In the genomic region with DNA sequence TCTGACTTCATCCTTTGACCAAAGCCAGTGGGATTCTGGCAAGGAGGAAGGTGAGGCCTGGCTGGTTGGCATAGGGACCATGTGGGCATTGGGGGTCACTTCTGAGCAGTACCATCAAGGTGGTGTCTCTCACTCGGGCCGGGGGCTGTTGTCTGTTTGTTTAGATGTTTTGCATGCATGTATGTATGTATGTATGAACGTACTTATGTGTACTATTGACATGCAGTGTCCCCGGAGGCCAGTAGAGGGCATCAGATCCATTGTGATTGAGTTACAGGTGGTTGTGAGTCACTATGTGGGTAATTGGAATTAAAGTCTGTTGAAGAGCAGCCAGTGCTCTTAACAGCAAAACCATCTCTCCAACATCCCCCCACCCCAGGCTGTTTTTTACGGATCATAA, we compare ENCODE assay signal across 8 mouse cellular contexts. TPM values are rescaled to one million over a fixed set of nuclear protein-coding genes. Genes with fewer than 3 reads are reported as not detected.
DNase-seq lines count a peak whose midpoint lies in the region; ATAC-seq and TF ChIP-seq lines count a peak whose summit lies in the region.

No protein-coding gene starts in this region.

- DNase-seq in heart, adult 2 months = peak; percentile 64 to 79
- DNase-seq in adipocyte (ENCODE audit: low spot score) = peak; percentile 75
- peak; percentile 93 for DNase-seq in embryo, embryonic 10 days (ENCODE audit: low spot score)
- peak; percentile 59 to 76 for DNase-seq in layer of hippocampus, adult 2 months (ENCODE audit: low spot score in 2 of 2)
- DNase-seq in lung, postnatal 10 days = peak; percentile 80
- DNase-seq in spleen, postnatal 10 days (ENCODE audit: low spot score in 2 of 2) = peak; percentile 55 to 85

- no peak for TF ChIP-seq POLR2A in heart, adult 2 months (IDR thresholded peaks at IDR 0.05; ENCODE audit: insufficient read depth, low read depth, low read length)

- TF ChIP-seq CTCF in heart, adult 2 months (IDR thresholded peaks at IDR 0.05) = peak; percentile 90
- TF ChIP-seq CTCF in layer of hippocampus, adult 2 months (conservative IDR thresholded peaks at IDR 0.05) = peak; percentile 88

- no peak overlapping the region for H3K4me2 ChIP-seq in heart, embryonic 11.5 days

- H3K36me3 ChIP-seq in heart, adult 2 months (ENCODE audit: control insufficient read depth, insufficient read depth, low read length) = no peaks in the 10 kb centered on the region
- no peaks in the 10 kb centered on the region for H3K36me3 ChIP-seq in heart, embryonic 11.5 days (ENCODE audit: control insufficient read depth, insufficient read depth, low read length)

- H3K79me2 ChIP-seq in heart, adult 2 months (replicated peaks; ENCODE audit: control insufficient read depth, insufficient read depth, low read length) = no peaks in the 10 kb centered on the region

- 4% methylated on average over 5 of the region's 5 CpGs for WGBS in heart, adult 2 months
- WGBS in heart, embryonic 11.5 days (ENCODE audit: insufficient replicate concordance) = 4% methylated on average over 5 of the region's 5 CpGs

- H3K4me1 ChIP-seq in heart, adult 2 months (ENCODE audit: control insufficient read depth, insufficient read depth, low read length) = no peaks in the 10 kb centered on the region
- peaks cover 8% of the 10 kb centered on the region; the same call in 1 of the 2 replicates for H3K4me1 ChIP-seq in heart, embryonic 11.5 days (ENCODE audit: control insufficient read depth, insufficient read depth, low read length)

- no peak for TF ChIP-seq EP300 in heart, adult 2 months (IDR thresholded peaks at IDR 0.05; ENCODE audit: insufficient read depth, low read depth, low read length)

- intact Hi-C loops in heart, adult 2 months (cut with DNase I) = loop anchor here (1.0 kb wide), 2 partner anchors 24 to 65 kb away; no protein-coding TSS in a partner anchor

- H3K9me3 ChIP-seq in heart, embryonic 11.5 days (replicated peaks; ENCODE audit: control insufficient read depth, low read length) = no peaks in the 10 kb centered on the region

- H3K27me3 ChIP-seq in heart, adult 2 months (ENCODE audit: control insufficient read depth, insufficient read depth, low read length) = no peaks in the 10 kb centered on the region
- H3K27me3 ChIP-seq in heart, embryonic 11.5 days (ENCODE audit: control insufficient read depth, insufficient read depth, low read length) = no peaks in the 10 kb centered on the region

- H3K4me3 ChIP-seq in heart, adult 2 months = no peak overlapping the region
- no peak overlapping the region for H3K4me3 ChIP-seq in heart, embryonic 11.5 days (ENCODE audit: low read depth, low read length)
- H3K4me3 ChIP-seq in layer of hippocampus, adult 2 months = no peak overlapping the region

- H3K9ac ChIP-seq in heart, adult 2 months (ENCODE audit: low read depth, low read length) = no peak overlapping the region
- H3K9ac ChIP-seq in heart, embryonic 11.5 days (ENCODE audit: low read depth, low read length) = no peak overlapping the region

- no peak overlapping the region for H3K27ac ChIP-seq in heart, adult 2 months
- H3K27ac ChIP-seq in heart, embryonic 11.5 days (ENCODE audit: low read depth, low read length) = no peak overlapping the region
- no peak overlapping the region for H3K27ac ChIP-seq in layer of hippocampus, adult 2 months

- ATAC-seq in heart, embryonic 11.5 days (replicated peaks; ENCODE audit: insufficient number of reproducible peaks, low FRiP score, low TSS enrichment) = no peak
- ATAC-seq in granulocyte monocyte progenitor cell, adult 5-6 weeks (replicated peaks; ENCODE audit: poor library complexity, severe bottlenecking) = peak; percentile 84

RNA-seq across cellular contexts. Expression of a gene that starts 15.7 kb away (rescaled TPM):
- 1 to 10 TPM; 5.5 to 5.7 TPM for total RNA-seq in heart, adult 2 months (2021)
- polyA plus RNA-seq in heart, adult 2 months (2012; rRNA removed) = 10.6 and 11.1 TPM in 2 replicates
- polyA plus RNA-seq in heart, embryonic 11.5 days (2014; fragmentation: Nextera tagmentation; extraction: Ambion mirVana) = 6.1 and 6.5 TPM in 2 replicates
- 4.3 and 5.2 TPM in 2 replicates for total RNA-seq in granulocyte monocyte progenitor cell, adult 5-6 weeks (2014; fragmentation: Nextera tagmentation)
- 2.7 and 4.1 TPM in 2 replicates for total RNA-seq in granulocyte monocyte progenitor cell, adult 5-6 weeks (2017)
- total RNA-seq in layer of hippocampus, adult 2 months (2021) = 1 to 10 TPM; 5.0 to 6.3 TPM

RNA-seq across cellular contexts. Expression of a gene that starts 15.7 kb away (rescaled TPM):
- total RNA-seq in heart, adult 2 months (2021) = 1 to 10 TPM; 2.0 to 2.2 TPM
- polyA plus RNA-seq in heart, adult 2 months (2012; rRNA removed) = 7.8 and 9.9 TPM in 2 replicates
- 9.4 and 10.2 TPM in 2 replicates for polyA plus RNA-seq in heart, embryonic 11.5 days (2014; fragmentation: Nextera tagmentation; extraction: Ambion mirVana)
- total RNA-seq in granulocyte monocyte progenitor cell, adult 5-6 weeks (2014; fragmentation: Nextera tagmentation) = 1.1 TPM in 1 of 2 replicates, not detected in the other
- total RNA-seq in granulocyte monocyte progenitor cell, adult 5-6 weeks (2017) = 0.21 and 0.43 TPM in 2 replicates
- 1 to 10 TPM; 4.9 to 6.7 TPM for total RNA-seq in layer of hippocampus, adult 2 months (2021)

RNA-seq across cellular contexts. Expression of a gene that starts 32.1 kb away (rescaled TPM):
- total RNA-seq in heart, adult 2 months (2021) = under 1 TPM in 1 of 2 experiments, not detected in 1; 0.11 TPM
- 0.12 and 0.33 TPM in 2 replicates for polyA plus RNA-seq in heart, adult 2 months (2012; rRNA removed)
- polyA plus RNA-seq in heart, embryonic 11.5 days (2014; fragmentation: Nextera tagmentation; extraction: Ambion mirVana) = 0.14 and 0.38 TPM in 2 replicates
- total RNA-seq in granulocyte monocyte progenitor cell, adult 5-6 weeks (2014; fragmentation: Nextera tagmentation) = not detected in 2 replicates
- not detected in 2 replicates for total RNA-seq in granulocyte monocyte progenitor cell, adult 5-6 weeks (2017)
- 1 to 10 TPM in 1 of 2 experiments, under 1 TPM in 1; 0.77 to 1.0 TPM for total RNA-seq in layer of hippocampus, adult 2 months (2021)

RNA-seq across cellular contexts. Expression of a gene that starts 39.7 kb away (rescaled TPM):
- 10 to 100 TPM; 60.5 to 67.3 TPM for total RNA-seq in heart, adult 2 months (2021)
- polyA plus RNA-seq in heart, adult 2 months (2012; rRNA removed) = 59.9 and 95.2 TPM in 2 replicates
- 313 and 316 TPM in 2 replicates for polyA plus RNA-seq in heart, embryonic 11.5 days (2014; fragmentation: Nextera tagmentation; extraction: Ambion mirVana)
- total RNA-seq in granulocyte monocyte progenitor cell, adult 5-6 weeks (2014; fragmentation: Nextera tagmentation) = 280 and 311 TPM in 2 replicates
- total RNA-seq in granulocyte monocyte progenitor cell, adult 5-6 weeks (2017) = 188 and 228 TPM in 2 replicates
- 10 to 100 TPM; 90.8 to 92.2 TPM for total RNA-seq in layer of hippocampus, adult 2 months (2021)

RNA-seq across cellular contexts. Expression of a gene that starts 53.3 kb away (rescaled TPM):
- 10 to 100 TPM; 12.0 to 13.1 TPM for total RNA-seq in heart, adult 2 months (2021)
- polyA plus RNA-seq in heart, adult 2 months (2012; rRNA removed) = 10.4 and 19.2 TPM in 2 replicates
- 10.4 and 11.0 TPM in 2 replicates for polyA plus RNA-seq in heart, embryonic 11.5 days (2014; fragmentation: Nextera tagmentation; extraction: Ambion mirVana)
- total RNA-seq in granulocyte monocyte progenitor cell, adult 5-6 weeks (2014; fragmentation: Nextera tagmentation) = 57.7 and 58.1 TPM in 2 replicates
- total RNA-seq in granulocyte monocyte progenitor cell, adult 5-6 weeks (2017) = 40.5 and 45.5 TPM in 2 replicates
- total RNA-seq in layer of hippocampus, adult 2 months (2021) = 1 to 10 TPM; 3.1 to 4.1 TPM
